Mouse (Mus musculus) erythroblast, embryonic 14.5 days (primary cell): ENCODE measurements around the gene Anks1b.

Source experiments
- GATA1 ChIP-seq: IDR thresholded peaks from 2 replicates; pipeline ENCODE4 v1.6.1; 2012; ENCODE audit warnings: low read length, inconsistent platforms, mixed read lengths
- TAL1 ChIP-seq: IDR thresholded peaks from 3 replicates; pipeline ENCODE4 v1.6.1; 2012; ENCODE audit warnings: low read length, inconsistent platforms, mixed read lengths

DNA sequence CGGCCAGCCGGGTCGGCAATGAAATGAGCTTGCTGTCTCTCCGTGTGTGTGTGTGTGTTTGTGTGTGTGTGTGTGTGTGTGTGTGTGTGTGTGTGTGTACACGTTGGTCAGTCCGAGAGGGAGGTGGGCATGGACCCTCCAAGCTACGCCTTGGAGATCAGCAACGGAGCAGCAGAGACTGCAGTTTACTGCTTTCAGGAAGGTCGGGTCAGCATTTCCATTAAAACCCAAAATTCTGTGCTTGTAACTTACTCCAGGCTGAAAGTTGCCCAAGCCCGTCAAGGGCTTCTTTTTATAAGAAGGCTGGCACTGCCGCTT is 956.9 kb downstream of the Anks1b start:
- TF ChIP-seq GATA1 (no peak), TAL1 (no peak)
